Mouse (Mus musculus): ENCODE results near the gene Nedd9.

- TF ChIP-seq POLR2A (IDR thresholded peaks at IDR 0.05; ENCODE audit: insufficient read depth, low read length), result no peak
- no peak for TF ChIP-seq CTCF (IDR thresholded peaks at IDR 0.05; ENCODE audit: low read depth, low read length)
- TF ChIP-seq EP300 (IDR thresholded peaks at IDR 0.05; ENCODE audit: insufficient read depth, low read depth, low read length), result no peak
Observed at GRCm38 (mm10) chr13:41360272-41360815, 126.8 kb downstream of the Nedd9 start.

All from ES-Bruce4 (cell line).